Mouse (Mus musculus) forebrain, embryonic 10.5 days (tissue): ENCODE measurements around the gene Trim46. TPM values are rescaled to one million over a fixed set of nuclear protein-coding genes. Genes with fewer than 3 reads are reported as not detected.

ENCODE experiments used
- DNase-seq: peaks from one replicate; pipeline ENCODE4 v3.0.0-alpha.2; 2017; ENCODE audit warnings: low spot score; ENCODE audit errors: extremely low spot score
- H3K27ac ChIP-seq: fragments of 300-500 bp; sonication (generic); 2 replicates; pipeline ENCODE4 v1.5.1; 2016; ENCODE audit warnings: mild to moderate bottlenecking
- H3K27me3 ChIP-seq: fragments of 300-500 bp; sonication (generic); 2 replicates; pipeline ENCODE4 v1.6.1; 2016; ENCODE audit warnings: mild to moderate bottlenecking; ENCODE audit not compliant: poor library complexity, severe bottlenecking
- H3K36me3 ChIP-seq: fragments of 300-500 bp; sonication (generic); replicated peaks from 2 replicates; pipeline ENCODE4 v1.6.1; 2016; ENCODE audit warnings: mild to moderate bottlenecking, moderate library complexity
- H3K4me1 ChIP-seq: fragments of 300-500 bp; sonication (generic); 2 replicates; pipeline ENCODE4 v1.6.1; 2016
- H3K4me3 ChIP-seq: fragments of 300-500 bp; sonication (generic); 2 replicates; pipeline ENCODE4 v1.5.1; 2016; ENCODE audit warnings: mild to moderate bottlenecking, moderate library complexity
- H3K9me3 ChIP-seq: fragments of 300-500 bp; sonication (generic); 2 replicates; pipeline ENCODE4 v1.6.1; 2016; ENCODE audit warnings: mild to moderate bottlenecking, moderate library complexity
- WGBS: fragments of 180-500 bp; shearing (Covaris S2); methylation state at CpG from one replicate; pipeline ENCODE4 v1.1.7; 2016; 5-methylcytosine and 5-hydroxymethylcytosine counted together
- microRNA counts: library from miRNA; unstranded; fragments of <30 nt; microRNA quantifications from one replicate; lab custom pipeline; 2017
- microRNA-seq: library from miRNA; unstranded; fragments of <30 nt; microRNA quantifications from one replicate; pipeline ENCODE4, GENCODE M21; 2017
- polyA plus RNA-seq: library from polyadenylated mRNA; unstranded; fragments of >200 nt; fragmentation: Nextera tagmentation; extraction: Ambion mirVana; gene quantifications from 2 replicates; pipeline ENCODE4 v1.2.1, GENCODE M21; 2016

Trim46 gene
- polyA plus RNA-seq, 1 experiment from 2014 or later = 4.4 TPM

- Histone ChIP-seq H3K4me1 (peaks cover 19% of the 10 kb centered on the region), H3K27me3 (peaks cover 1% of the 10 kb centered on the region), H3K36me3 (peaks cover 1% of the 10 kb centered on the region; the same call in 1 of the 2 replicates), H3K4me3 (no peak overlapping the region), H3K27ac (no peak overlapping the region), H3K9me3 (no peaks in the 10 kb centered on the region)
- DNase-seq = peak; percentile 16
- 91% methylated on average over 2 of the region's 2 CpGs for WGBS
These were observed 52.3 kb downstream of the Trim46 start for GRCm38 (mm10) chr3:89193853-89194252.

- H3K27ac ChIP-seq = no peak overlapping the region
- no peak overlapping the region for H3K4me3 ChIP-seq
- peaks cover 6% of the 10 kb centered on the region for H3K36me3 ChIP-seq
- peaks cover 24% of the 10 kb centered on the region for H3K4me1 ChIP-seq
- DNase-seq = no peak
- H3K9me3 ChIP-seq = no peaks in the 10 kb centered on the region
- peaks cover 6% of the 10 kb centered on the region for H3K27me3 ChIP-seq
- 74% methylated on average over 1 of the region's 1 CpGs for WGBS
These were observed 52.8 kb downstream of the Trim46 start for GRCm38 (mm10) chr3:89193351-89193750.

- no peak for DNase-seq
- Histone ChIP-seq H3K27ac (no peak overlapping the region), H3K4me3 (no peak overlapping the region), H3K9me3 (no peaks in the 10 kb centered on the region), H3K36me3 (peaks cover 13% of the 10 kb centered on the region), H3K27me3 (peaks cover 24% of the 10 kb centered on the region), H3K4me1 (peaks cover 35% of the 10 kb centered on the region)
- WGBS = 89% methylated on average over 8 of the region's 8 CpGs
These were observed 55.7 kb downstream of the Trim46 start for GRCm38 (mm10) chr3:89190436-89190835.

GRCm38 (mm10) chr3:89188478-89188875, 57.6 kb downstream of the Trim46 start:
- peaks cover 52% of the 10 kb centered on the region for H3K4me1 ChIP-seq
- H3K4me3 ChIP-seq = peak overlapping the region; percentile 0; the same call in 1 of the 2 replicates
- WGBS = 60% methylated on average over 12 of the region's 12 CpGs
- H3K9me3 ChIP-seq = no peaks in the 10 kb centered on the region
- H3K27ac ChIP-seq = peak overlapping the region; percentile 65; the same call in 1 of the 2 replicates
- no peak for DNase-seq
- peaks cover 24% of the 10 kb centered on the region for H3K27me3 ChIP-seq
- H3K36me3 ChIP-seq = peaks cover 13% of the 10 kb centered on the region

- WGBS = 61% methylated on average over 18 of the region's 18 CpGs
- no peaks in the 10 kb centered on the region for H3K9me3 ChIP-seq
- peak; percentile 14 for DNase-seq
- peak overlapping the region; percentile 65 for H3K27ac ChIP-seq
- H3K27me3 ChIP-seq = peaks cover 24% of the 10 kb centered on the region
- H3K4me1 ChIP-seq = peaks cover 58% of the 10 kb centered on the region
- peak overlapping the region; percentile 30; the same call in 1 of the 2 replicates for H3K4me3 ChIP-seq
- H3K36me3 ChIP-seq = peaks cover 13% of the 10 kb centered on the region
These were observed 58.2 kb downstream of the Trim46 start for GRCm38 (mm10) chr3:89187690-89188477.

- Histone ChIP-seq H3K4me3 (peak overlapping the region; percentile 30; the same call in 1 of the 2 replicates), H3K36me3 (peaks cover 19% of the 10 kb centered on the region), H3K27me3 (peaks cover 24% of the 10 kb centered on the region), H3K27ac (peak overlapping the region; percentile 65), H3K9me3 (no peaks in the 10 kb centered on the region), H3K4me1 (peaks cover 65% of the 10 kb centered on the region)
- no peak for DNase-seq
- WGBS = 28% methylated on average over 23 of the region's 23 CpGs
These were observed 58.9 kb downstream of the Trim46 start for GRCm38 (mm10) chr3:89187197-89187596.

MicroRNAs within 50 kb of the gene (microRNA counts, 519-probe panel; counts per million panel counts)
- microRNA mmu-miR-92b (lab: Ali Mortazavi, UCI) = 4,665 counts per million, percentile 81 among the panel's probes with 10 or more counts

Small RNAs within 50 kb of the gene (microRNA-seq; reads per million reads assigned to microRNA genes)
- 18,240 reads per million, percentile 98 among the genes with 10 or more reads in this experiment for gene Mir92b

Other genes with a start within 250 kb of the Trim46 start
- 12.4 and 13.7 TPM in 2 replicates for gene Rusc1, start 153.0 kb downstream of the Trim46 start, polyA plus RNA-seq
- gene Gm43738, start 145.2 kb downstream of the Trim46 start, polyA plus RNA-seq = not detected in 2 replicates
- gene Fdps, start 144.3 kb downstream of the Trim46 start, polyA plus RNA-seq = 327 and 359 TPM in 2 replicates
- 4.5 and 5.6 TPM in 2 replicates for gene Pklr, start 110.2 kb downstream of the Trim46 start, polyA plus RNA-seq
- 4.8 and 5.5 TPM in 2 replicates for gene Hcn3, start 86.1 kb downstream of the Trim46 start, polyA plus RNA-seq
- 33.7 and 34.2 TPM in 2 replicates for gene Clk2, start 81.5 kb downstream of the Trim46 start, polyA plus RNA-seq
- gene Scamp3, start 68.8 kb downstream of the Trim46 start, polyA plus RNA-seq = 100 and 103 TPM in 2 replicates
- 25.1 and 25.6 TPM in 2 replicates for gene Fam189b, start 63.2 kb downstream of the Trim46 start, polyA plus RNA-seq
- gene Gba, start 43.4 kb downstream of the Trim46 start, polyA plus RNA-seq = 34.2 and 34.7 TPM in 2 replicates
- 65.8 and 78.2 TPM in 2 replicates for gene Thbs3, start 31.1 kb downstream of the Trim46 start, polyA plus RNA-seq
- 227 and 242 TPM in 2 replicates for gene Mtx1, start 19.2 kb downstream of the Trim46 start, polyA plus RNA-seq
- 1.7 and 1.8 TPM in 2 replicates for gene Muc1, start 17.3 kb downstream of the Trim46 start, polyA plus RNA-seq
- gene Krtcap2, start 343 bp downstream of the Trim46 start, polyA plus RNA-seq = 260 and 275 TPM in 2 replicates
- 76.7 and 78.6 TPM in 2 replicates for gene Dpm3, start 13.0 kb upstream of the Trim46 start, polyA plus RNA-seq
- 25.1 and 26.0 TPM in 2 replicates for gene Slc50a1, start 24.3 kb upstream of the Trim46 start, polyA plus RNA-seq
- 12.9 and 13.2 TPM in 2 replicates for gene Efna1, start 34.8 kb upstream of the Trim46 start, polyA plus RNA-seq
- 3.0 and 4.0 TPM in 2 replicates for gene Efna3, start 76.7 kb upstream of the Trim46 start, polyA plus RNA-seq
- 27.6 and 28.7 TPM in 2 replicates for gene Efna4, start 91.7 kb upstream of the Trim46 start, polyA plus RNA-seq
- gene Adam15, start 103.7 kb upstream of the Trim46 start, polyA plus RNA-seq = 32.1 and 39.5 TPM in 2 replicates
- 0.06 and 0.16 TPM in 2 replicates for gene Dcst2, start 115.7 kb upstream of the Trim46 start, polyA plus RNA-seq
- 0.23 TPM in 1 of 2 replicates, not detected in the other for gene Dcst1, start 118.9 kb upstream of the Trim46 start, polyA plus RNA-seq
- 0.65 and 0.69 TPM in 2 replicates for gene Zbtb7b, start 148.5 kb upstream of the Trim46 start, polyA plus RNA-seq
- 0.15 and 0.23 TPM in 2 replicates for gene Lenep, start 156.5 kb upstream of the Trim46 start, polyA plus RNA-seq
- gene Flad1, start 165.6 kb upstream of the Trim46 start, polyA plus RNA-seq = 27.0 and 29.8 TPM in 2 replicates
- gene Cks1b, start 172.1 kb upstream of the Trim46 start, polyA plus RNA-seq = 681 and 720 TPM in 2 replicates
- gene Shc1, start 172.1 kb upstream of the Trim46 start, polyA plus RNA-seq = 49.4 and 53.2 TPM in 2 replicates
- 34.9 and 40.9 TPM in 2 replicates for gene Pygo2, start 183.9 kb upstream of the Trim46 start, polyA plus RNA-seq
- gene Pbxip1, start 190.4 kb upstream of the Trim46 start, polyA plus RNA-seq = 16.4 and 16.6 TPM in 2 replicates
- gene Pmvk, start 208.2 kb upstream of the Trim46 start, polyA plus RNA-seq = 72.0 and 75.3 TPM in 2 replicates